Mouse (Mus musculus): Measurements from ENCODE around the gene Stfa1. TPM values are rescaled to one million over a fixed set of nuclear protein-coding genes. Genes with fewer than 3 reads are reported as not detected.

The Stfa1 gene
- polyA plus RNA-seq (2015; fragmentation: Nextera tagmentation; extraction: Ambion mirVana), result 92.8 and 206 TPM in 2 replicates

GRCm38 (mm10) chr16:36276796-36277195, at the start of gene Stfa1:
Gene Stfa1, plus strand, starts transcription at chr16:36276951.

GRCm38 (mm10) chr16:36334232-36334631, 57.5 kb downstream of the Stfa1 start, which contains the start of gene BC117090:
Gene BC117090, minus strand, starts transcription at chr16:36334332.

Other genes with a start within 250 kb of the Stfa1 start
- 5.3 and 5.7 TPM in 2 replicates for gene Wdr5b, start 235.8 kb upstream of the Stfa1 start, polyA plus RNA-seq (2015; fragmentation: Nextera tagmentation; extraction: Ambion mirVana)
- 407 and 445 TPM in 2 replicates for gene Fam162a, start 205.4 kb upstream of the Stfa1 start, polyA plus RNA-seq (2015; fragmentation: Nextera tagmentation; extraction: Ambion mirVana)
- gene Ccdc58, start 205.3 kb upstream of the Stfa1 start, polyA plus RNA-seq (2015; fragmentation: Nextera tagmentation; extraction: Ambion mirVana), result 97.1 and 117 TPM in 2 replicates
- 1.3 TPM in 1 of 2 replicates, not detected in the other for gene Csta1, start 145.7 kb upstream of the Stfa1 start, polyA plus RNA-seq (2015; fragmentation: Nextera tagmentation; extraction: Ambion mirVana)
- gene Stfa2l1, start 120.1 kb upstream of the Stfa1 start, polyA plus RNA-seq (2015; fragmentation: Nextera tagmentation; extraction: Ambion mirVana), result 15.1 and 21.6 TPM in 2 replicates
- gene Gm5483, start 92.7 kb upstream of the Stfa1 start, polyA plus RNA-seq (2015; fragmentation: Nextera tagmentation; extraction: Ambion mirVana), result 40.0 and 104 TPM in 2 replicates
- 2.9 and 6.2 TPM in 2 replicates for gene Gm5416, start 66.5 kb upstream of the Stfa1 start, polyA plus RNA-seq (2015; fragmentation: Nextera tagmentation; extraction: Ambion mirVana)
- gene 2010005H15Rik, start 55.5 kb upstream of the Stfa1 start, polyA plus RNA-seq (2015; fragmentation: Nextera tagmentation; extraction: Ambion mirVana), result 24.4 and 62.6 TPM in 2 replicates
- not detected in 2 replicates for gene BC117090, start 57.4 kb downstream of the Stfa1 start, polyA plus RNA-seq (2015; fragmentation: Nextera tagmentation; extraction: Ambion mirVana)
- gene BC100530, start 90.8 kb downstream of the Stfa1 start, polyA plus RNA-seq (2015; fragmentation: Nextera tagmentation; extraction: Ambion mirVana), result 67.3 and 152 TPM in 2 replicates
- gene Stfa2, start 131.5 kb downstream of the Stfa1 start, polyA plus RNA-seq (2015; fragmentation: Nextera tagmentation; extraction: Ambion mirVana), result 9.9 and 21.7 TPM in 2 replicates
- gene Stfa3, start 178.4 kb downstream of the Stfa1 start, polyA plus RNA-seq (2015; fragmentation: Nextera tagmentation; extraction: Ambion mirVana), result 11.8 and 36.4 TPM in 2 replicates